In the genomic region with DNA sequence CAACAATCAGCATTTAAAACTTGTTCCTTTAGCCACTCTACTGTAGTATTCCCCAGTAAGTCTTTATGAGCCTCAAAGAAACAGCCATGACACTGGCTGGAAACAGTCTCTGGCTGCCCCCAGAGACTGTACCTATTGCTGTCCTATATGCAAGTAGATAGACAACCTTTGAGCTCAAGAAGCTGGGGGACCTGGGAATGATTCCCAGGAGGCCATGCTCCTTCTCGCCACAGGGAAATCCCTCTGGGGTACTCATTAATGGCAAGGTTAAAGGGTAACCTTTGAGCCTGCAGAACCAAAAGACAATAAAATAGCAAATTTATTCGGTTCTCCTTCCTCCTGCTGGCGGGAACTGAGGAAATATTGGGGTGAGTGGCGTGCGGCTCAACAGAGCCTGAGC, we compare ENCODE assay signal across 32 mouse cellular contexts. TPM values are rescaled to one million over a fixed set of nuclear protein-coding genes. Genes with fewer than 3 reads are reported as not detected.
DNase-seq lines count a peak whose midpoint lies in the region; ATAC-seq and TF ChIP-seq lines count a peak whose summit lies in the region.
"Had no signal": no experiment of that assay in that cellular context is flagged by ENCODE, and none has a peak within 500 bp of the region (broad histone marks: within the 10 kb centered on the region; RNA-seq: fewer than 3 reads in every experiment).

No protein-coding gene starts in this region.

- H3K27me3 ChIP-seq in hindbrain, embryonic 10.5 days (ENCODE audit: insufficient read depth, poor library complexity, severe bottlenecking) = peaks cover 9% of the 10 kb centered on the region; the same call in 1 of the 2 replicates
- H3K27me3 ChIP-seq in hindbrain, postnatal 0 days (ENCODE audit: insufficient read depth, low read length) = no peaks in the 10 kb centered on the region
- no peaks in the 10 kb centered on the region for H3K27me3 ChIP-seq in kidney, embryonic 16.5 days (ENCODE audit: insufficient read depth, low read length)
- no peaks in the 10 kb centered on the region for H3K27me3 ChIP-seq in forebrain, postnatal 0 days (ENCODE audit: insufficient read depth, low read length)
- H3K27me3 ChIP-seq: embryonic facial prominence, embryonic 13.5 days; forebrain, embryonic 15.5 days; hindbrain, embryonic 15.5 days; limb, embryonic 15.5 days; liver, embryonic 13.5 days; neural tube, embryonic 13.5 days; stomach, embryonic 15.5 days had no signal

- TF ChIP-seq CTCF in hindbrain, postnatal 0 days (IDR thresholded peaks at IDR 0.05; ENCODE audit: low read depth) = no peak
- no peak for TF ChIP-seq CTCF in forebrain, postnatal 0 days (IDR thresholded peaks at IDR 0.05; ENCODE audit: low read depth)

- DNase-seq in hindbrain, embryonic 10.5 days (ENCODE audit: low spot score) = no peak
- DNase-seq in hindbrain, postnatal 0 days (ENCODE audit: low spot score) = no peak
- peak; percentile 16 for DNase-seq in kidney, adult 18-20 months
- peak; percentile 38 to 49 for DNase-seq in kidney, postnatal 36 days
- no peak for DNase-seq in spleen, adult 18-20 months
- no peak for DNase-seq in forebrain, postnatal 0 days
- DNase-seq in urinary bladder, postnatal 14 days (ENCODE audit: low spot score) = no peak
- DNase-seq: adrenal gland, postnatal 14 days; cerebellum, adult 11 months; cerebellum, adult 9-11 months; embryo, embryonic 11 days; heart, postnatal 10 days; liver, embryonic 13.5 days; lung, adult 18-20 months; lung, postnatal 10 days; right cerebral cortex, postnatal 14 days; thymus, adult 2 months; thymus, postnatal 36 days had no signal

- no peak overlapping the region for H3K4me3 ChIP-seq in hindbrain, embryonic 10.5 days
- H3K4me3 ChIP-seq in hindbrain, postnatal 0 days (ENCODE audit: low read length) = no peak overlapping the region
- no peak overlapping the region for H3K4me3 ChIP-seq in kidney, embryonic 16.5 days (ENCODE audit: low read length)
- no peak overlapping the region for H3K4me3 ChIP-seq in forebrain, postnatal 0 days (ENCODE audit: low read depth, low read length)
- H3K4me3 ChIP-seq: embryonic facial prominence, embryonic 13.5 days; forebrain, embryonic 10.5 days; forebrain, embryonic 15.5 days; heart, embryonic 13.5 days; hindbrain, embryonic 15.5 days; limb, embryonic 10.5 days; limb, embryonic 15.5 days; liver, embryonic 13.5 days; midbrain, embryonic 13.5 days; neural tube, embryonic 13.5 days; stomach, embryonic 15.5 days had no signal

- H3K4me2 ChIP-seq in hindbrain, postnatal 0 days (ENCODE audit: low read depth, low read length) = no peak overlapping the region
- H3K4me2 ChIP-seq in kidney, embryonic 16.5 days (replicated peaks; ENCODE audit: low read depth, low read length) = no peak overlapping the region
- no peak overlapping the region for H3K4me2 ChIP-seq in forebrain, postnatal 0 days (ENCODE audit: low read depth)
- H3K4me2 ChIP-seq: embryonic facial prominence, embryonic 13.5 days; forebrain, embryonic 15.5 days; heart, embryonic 13.5 days; hindbrain, embryonic 15.5 days; limb, embryonic 15.5 days; liver, embryonic 13.5 days; midbrain, embryonic 13.5 days; neural tube, embryonic 13.5 days; stomach, embryonic 15.5 days had no signal

- 49% methylated on average over 5 of the region's 5 CpGs for WGBS in hindbrain, embryonic 10.5 days
- WGBS in hindbrain, postnatal 0 days = 55% methylated on average over 5 of the region's 5 CpGs
- WGBS in kidney, embryonic 16.5 days = 29% methylated on average over 5 of the region's 5 CpGs
- 36% methylated on average over 5 of the region's 5 CpGs for WGBS in forebrain, postnatal 0 days

- ATAC-seq in hindbrain, postnatal 0 days = no peak
- peak; percentile 61; the same call in 1 of the 2 replicates for ATAC-seq in kidney, embryonic 16.5 days (ENCODE audit: low FRiP score, low TSS enrichment)
- ATAC-seq in forebrain, postnatal 0 days = no peak
- ATAC-seq: forebrain, embryonic 15.5 days; midbrain, embryonic 13.5 days had no signal

- H3K27ac ChIP-seq in hindbrain, embryonic 10.5 days = 0 out of 2 replicates have a peak overlapping the region, but pooled peaks have one; percentile 23
- H3K27ac ChIP-seq in hindbrain, postnatal 0 days = no peak overlapping the region
- H3K27ac ChIP-seq in kidney, embryonic 16.5 days (ENCODE audit: low read length) = 0 out of 2 replicates have a peak overlapping the region, but pooled peaks have one; percentile 12
- no peak overlapping the region for H3K27ac ChIP-seq in forebrain, postnatal 0 days (ENCODE audit: low read depth, low read length)
- H3K27ac ChIP-seq: embryonic facial prominence, embryonic 13.5 days; forebrain, embryonic 10.5 days; forebrain, embryonic 15.5 days; heart, embryonic 13.5 days; hindbrain, embryonic 15.5 days; limb, embryonic 10.5 days; limb, embryonic 15.5 days; liver, embryonic 13.5 days; macrophage; midbrain, embryonic 13.5 days; neural tube, embryonic 13.5 days; stomach, embryonic 15.5 days had no signal

- peaks cover 28% of the 10 kb centered on the region for H3K4me1 ChIP-seq in hindbrain, embryonic 10.5 days (replicated peaks)
- no peaks in the 10 kb centered on the region for H3K4me1 ChIP-seq in hindbrain, postnatal 0 days (ENCODE audit: insufficient read depth, low read length)
- H3K4me1 ChIP-seq in kidney, embryonic 16.5 days (ENCODE audit: insufficient read depth, low read length) = 0 out of 2 replicates have a peak, but pooled peaks cover 10% of the 10 kb centered on the region
- H3K4me1 ChIP-seq in forebrain, postnatal 0 days (ENCODE audit: insufficient read depth) = no peaks in the 10 kb centered on the region
- H3K4me1 ChIP-seq: heart, embryonic 13.5 days; liver, embryonic 13.5 days; stomach, embryonic 15.5 days had no signal

- no peak overlapping the region for H3K9ac ChIP-seq in hindbrain, postnatal 0 days (replicated peaks; ENCODE audit: low read length)
- no peak overlapping the region for H3K9ac ChIP-seq in kidney, embryonic 16.5 days (replicated peaks; ENCODE audit: low read length)
- H3K9ac ChIP-seq in forebrain, postnatal 0 days = no peak overlapping the region
- H3K9ac ChIP-seq: embryonic facial prominence, embryonic 13.5 days; forebrain, embryonic 15.5 days; heart, embryonic 13.5 days; hindbrain, embryonic 15.5 days; limb, embryonic 15.5 days; liver, embryonic 13.5 days; midbrain, embryonic 13.5 days; neural tube, embryonic 13.5 days; stomach, embryonic 15.5 days had no signal

- H3K9me3 ChIP-seq in hindbrain, embryonic 10.5 days = no peaks in the 10 kb centered on the region
- no peaks in the 10 kb centered on the region for H3K9me3 ChIP-seq in hindbrain, postnatal 0 days (ENCODE audit: low read length)
- H3K9me3 ChIP-seq in kidney, embryonic 16.5 days (ENCODE audit: low read length) = no peaks in the 10 kb centered on the region
- no peaks in the 10 kb centered on the region for H3K9me3 ChIP-seq in forebrain, postnatal 0 days (ENCODE audit: low read length)
- H3K9me3 ChIP-seq: embryonic facial prominence, embryonic 13.5 days; forebrain, embryonic 10.5 days; forebrain, embryonic 15.5 days; G1E; heart, embryonic 13.5 days; hindbrain, embryonic 15.5 days; limb, embryonic 10.5 days; limb, embryonic 15.5 days; liver, embryonic 13.5 days; midbrain, embryonic 13.5 days; neural tube, embryonic 13.5 days; stomach, embryonic 15.5 days had no signal

- H3K36me3 ChIP-seq in hindbrain, embryonic 10.5 days = no peaks in the 10 kb centered on the region
- H3K36me3 ChIP-seq in hindbrain, postnatal 0 days (ENCODE audit: insufficient read depth, low read length) = no peaks in the 10 kb centered on the region
- H3K36me3 ChIP-seq in kidney, embryonic 16.5 days (ENCODE audit: insufficient read depth, low read length) = no peaks in the 10 kb centered on the region
- no peaks in the 10 kb centered on the region for H3K36me3 ChIP-seq in forebrain, postnatal 0 days (ENCODE audit: insufficient read depth)
- H3K36me3 ChIP-seq: forebrain, embryonic 10.5 days; forebrain, embryonic 15.5 days; G1E; heart, embryonic 13.5 days; hindbrain, embryonic 15.5 days; limb, embryonic 15.5 days; liver, embryonic 13.5 days; midbrain, embryonic 13.5 days; stomach, embryonic 15.5 days had no signal

RNA-seq across cellular contexts. Expression of gene Prickle2, which starts 8.1 kb away (rescaled TPM):
- 4.9 and 8.4 TPM in 2 replicates for polyA plus RNA-seq in hindbrain, embryonic 10.5 days (2016; fragmentation: Nextera tagmentation; extraction: Ambion mirVana)
- total RNA-seq in hindbrain, postnatal 0 days (2014; rRNA removed) = 37.7 and 38.7 TPM in 2 replicates
- polyA plus RNA-seq in hindbrain, postnatal 0 days (2015; fragmentation: Nextera tagmentation; extraction: Ambion mirVana) = 11.3 and 11.6 TPM in 2 replicates
- polyA plus RNA-seq in kidney, embryonic 16.5 days (2015; fragmentation: Nextera tagmentation; extraction: Ambion mirVana) = 6.5 and 7.9 TPM in 2 replicates
- 28.0 and 29.4 TPM in 2 replicates for total RNA-seq in forebrain, postnatal 0 days (2014; rRNA removed)
- polyA plus RNA-seq in forebrain, postnatal 0 days (2015; fragmentation: Nextera tagmentation; extraction: Ambion mirVana) = 6.2 and 8.4 TPM in 2 replicates
- total RNA-seq: megakaryocyte-erythroid progenitor cell, adult 5-6 weeks had no signal
- polyA plus RNA-seq: G1E had no signal

Comparison
In these comparisons a context has a peak if more than half of its experiments do, and no peak if none do; other contexts are left out.
1. H3K27ac ChIP-seq: peak in hindbrain, embryonic 10.5 days (single experiment) and kidney, embryonic 16.5 days (single experiment); none in hindbrain, postnatal 0 days (single experiment) and forebrain, postnatal 0 days (single experiment).
2. DNase-seq: peak in kidney, adult 18-20 months (single experiment) and kidney, postnatal 36 days (2 of 2); none in hindbrain, embryonic 10.5 days (single experiment), hindbrain, postnatal 0 days (single experiment), spleen, adult 18-20 months (0 of 2), forebrain, postnatal 0 days (single experiment) and urinary bladder, postnatal 14 days (single experiment).